Mouse (Mus musculus) embryonic facial prominence, embryonic 15.5 days (tissue): ENCODE measurements at regions not wholly inside any gene's neighbourhood (a gene's known extent, or its start where the extent isn't known, plus 50 kb on each side); places are given as distances from the start of the nearest gene placed in this dataset.

ENCODE experiments used
- ATAC-seq: fragments of 200-750 bp; cut with Nextera tagmentation; 2 replicates; pipeline ENCODE4 v1.8.0; 2017; ENCODE audit warnings: low read depth, moderate TSS enrichment; ENCODE audit not compliant: insufficient number of reproducible peaks, low FRiP score, low TSS enrichment
- H3K27ac ChIP-seq: fragments of 300-500 bp; sonication (generic); replicated peaks from 2 replicates; pipeline ENCODE4 v1.5.1; 2015; ENCODE audit warnings: mild to moderate bottlenecking, inconsistent platforms
- H3K27me3 ChIP-seq: fragments of 300-500 bp; sonication (generic); 2 replicates; pipeline ENCODE4 v1.6.1; 2015; ENCODE audit warnings: inconsistent platforms
- H3K36me3 ChIP-seq: fragments of 300-500 bp; sonication (generic); 2 replicates; pipeline ENCODE4 v1.6.1; 2015; ENCODE audit warnings: mild to moderate bottlenecking, inconsistent platforms
- H3K4me1 ChIP-seq: fragments of 300-500 bp; sonication (generic); 2 replicates; pipeline ENCODE4 v1.6.1; 2015; ENCODE audit warnings: inconsistent platforms
- H3K4me2 ChIP-seq: fragments of 300-500 bp; sonication (generic); replicated peaks from 2 replicates; pipeline ENCODE4 v1.6.1; 2015; ENCODE audit warnings: mild to moderate bottlenecking, inconsistent platforms
- H3K4me3 ChIP-seq: fragments of 300-500 bp; sonication (generic); replicated peaks from 2 replicates; pipeline ENCODE4 v1.5.1; 2015; ENCODE audit warnings: mild to moderate bottlenecking, inconsistent platforms
- H3K9ac ChIP-seq: fragments of 300-500 bp; sonication (generic); 2 replicates; pipeline ENCODE4 v1.6.1; 2015; ENCODE audit warnings: inconsistent platforms
- H3K9me3 ChIP-seq: fragments of 300-500 bp; sonication (generic); replicated peaks from 2 replicates; pipeline ENCODE4 v1.6.1; 2016; ENCODE audit warnings: inconsistent platforms
- WGBS: fragments of 180-500 bp; shearing (Covaris S2); methylation state at CpG from one replicate; pipeline ENCODE4 v1.1.7; 2015; 5-methylcytosine and 5-hydroxymethylcytosine counted together

- H3K4me1 ChIP-seq = peaks cover 13% of the 10 kb centered on the region
- ATAC-seq = peak; percentile 58
- WGBS = 20% methylated on average over 10 of the region's 12 CpGs
- no peak overlapping the region for H3K27ac ChIP-seq
- H3K9me3 ChIP-seq = no peaks in the 10 kb centered on the region
- H3K4me2 ChIP-seq = no peak overlapping the region
- H3K36me3 ChIP-seq = no peaks in the 10 kb centered on the region
- H3K9ac ChIP-seq = no peak overlapping the region
- H3K27me3 ChIP-seq = no peaks in the 10 kb centered on the region
- H3K4me3 ChIP-seq = no peak overlapping the region
These were observed 112.3 kb upstream of the Slc22a22 start for GRCm38 (mm10) chr15:57589404-57590377.

GRCm38 (mm10) chr15:57585411-57585810 lies 108.0 kb upstream of the Slc22a22 start:
- WGBS = 47% methylated on average over 1 of the region's 1 CpGs
- no peak overlapping the region for H3K27ac ChIP-seq
- ATAC-seq = no peak

GRCm38 (mm10) chr15:57584498-57584897 lies 107.1 kb upstream of the Slc22a22 start:
- Histone ChIP-seq H3K4me1 (peaks cover 3% of the 10 kb centered on the region), H3K36me3 (no peaks in the 10 kb centered on the region), H3K4me2 (no peak overlapping the region), H3K4me3 (no peak overlapping the region), H3K9me3 (no peaks in the 10 kb centered on the region), H3K27me3 (no peaks in the 10 kb centered on the region), H3K27ac (no peak overlapping the region), H3K9ac (no peak overlapping the region)
- 90% methylated on average over 11 of the region's 11 CpGs for WGBS
- no peak for ATAC-seq

More at GRCm38 (mm10) chr15:57585411-57585810, 108.0 kb upstream of the Slc22a22 start:
- no peaks in the 10 kb centered on the region for H3K36me3 ChIP-seq
- H3K27me3 ChIP-seq = no peaks in the 10 kb centered on the region
- no peak overlapping the region for H3K4me2 ChIP-seq
- H3K4me3 ChIP-seq = no peak overlapping the region
- H3K9ac ChIP-seq = no peak overlapping the region
- peaks cover 8% of the 10 kb centered on the region for H3K4me1 ChIP-seq
- no peaks in the 10 kb centered on the region for H3K9me3 ChIP-seq

GRCm38 (mm10) chr15:57581266-57581665 lies 103.8 kb upstream of the Slc22a22 start:
- no peaks in the 10 kb centered on the region for H3K36me3 ChIP-seq

DNA sequence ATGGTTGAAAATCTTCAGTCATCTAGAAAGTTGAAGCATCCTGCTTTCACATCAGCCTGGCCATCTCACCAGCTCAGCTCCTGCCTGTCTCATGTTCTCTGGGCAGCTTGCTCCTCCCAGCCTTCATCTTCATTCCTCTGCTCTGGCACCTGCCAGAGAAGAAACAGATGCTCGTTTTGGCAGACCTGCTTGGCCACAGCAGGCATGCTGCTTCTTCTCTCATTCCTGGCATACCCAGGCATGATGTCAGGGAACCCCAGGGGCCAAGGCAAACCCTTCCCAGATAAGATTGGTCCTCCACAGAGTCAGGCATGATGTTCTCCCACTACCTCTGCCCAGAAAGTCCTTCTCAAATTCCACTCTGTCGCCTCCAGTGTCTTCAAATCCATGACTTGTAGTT lies 101.4 kb upstream of the Slc22a22 start:
- no peak for ATAC-seq
- H3K27me3 ChIP-seq = no peaks in the 10 kb centered on the region
- 61% methylated on average over 2 of the region's 2 CpGs for WGBS
- no peak overlapping the region for H3K4me2 ChIP-seq
- H3K36me3 ChIP-seq = no peaks in the 10 kb centered on the region
- H3K27ac ChIP-seq = no peak overlapping the region
- H3K4me1 ChIP-seq = no peaks in the 10 kb centered on the region
- no peak overlapping the region for H3K9ac ChIP-seq
- H3K9me3 ChIP-seq = no peaks in the 10 kb centered on the region
- no peak overlapping the region for H3K4me3 ChIP-seq

More at GRCm38 (mm10) chr15:57581266-57581665, 103.8 kb upstream of the Slc22a22 start:
- H3K9me3 ChIP-seq = no peaks in the 10 kb centered on the region
- no peaks in the 10 kb centered on the region for H3K27me3 ChIP-seq
- no peak overlapping the region for H3K9ac ChIP-seq
- H3K4me1 ChIP-seq = no peaks in the 10 kb centered on the region
- H3K27ac ChIP-seq = no peak overlapping the region
- no peak overlapping the region for H3K4me2 ChIP-seq
- H3K4me3 ChIP-seq = no peak overlapping the region
- ATAC-seq = no peak

DNA sequence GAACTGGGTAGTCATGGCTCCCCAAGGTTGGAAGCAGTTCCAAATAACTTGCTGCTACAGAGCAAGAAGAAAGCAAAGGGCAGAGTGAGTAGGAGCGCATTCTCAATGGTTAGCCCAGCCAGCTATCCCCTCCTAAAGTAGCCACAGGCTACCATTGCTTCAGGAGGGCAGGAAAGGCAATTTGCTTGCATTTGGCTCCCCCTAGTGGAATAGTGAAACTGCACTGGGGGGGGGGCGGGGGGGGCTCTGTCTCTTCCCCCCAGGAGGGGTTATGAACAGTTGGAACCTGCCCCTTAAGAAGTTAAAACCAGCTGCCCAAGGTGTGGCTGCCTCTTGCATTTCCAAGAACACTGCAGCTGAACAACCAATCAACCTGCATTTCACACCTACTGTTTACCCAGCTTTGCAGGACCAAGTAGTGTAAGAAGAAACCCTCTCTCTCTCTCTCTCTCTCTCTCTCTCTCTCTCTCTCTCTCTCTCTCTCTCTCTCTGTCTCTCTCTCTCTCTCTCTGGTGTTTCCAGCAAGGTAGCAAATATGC lies 96.7 kb upstream of the Slc22a22 start:
- no peak for ATAC-seq
- H3K27me3 ChIP-seq = no peaks in the 10 kb centered on the region
- no peak overlapping the region for H3K9ac ChIP-seq
- peaks cover 5% of the 10 kb centered on the region; the same call in 1 of the 2 replicates for H3K4me1 ChIP-seq
- H3K36me3 ChIP-seq = no peaks in the 10 kb centered on the region
- no peak overlapping the region for H3K27ac ChIP-seq
- H3K4me2 ChIP-seq = no peak overlapping the region
- no peaks in the 10 kb centered on the region for H3K9me3 ChIP-seq
- no peak overlapping the region for H3K4me3 ChIP-seq
- WGBS = 42% methylated on average over 2 of the region's 2 CpGs

DNA sequence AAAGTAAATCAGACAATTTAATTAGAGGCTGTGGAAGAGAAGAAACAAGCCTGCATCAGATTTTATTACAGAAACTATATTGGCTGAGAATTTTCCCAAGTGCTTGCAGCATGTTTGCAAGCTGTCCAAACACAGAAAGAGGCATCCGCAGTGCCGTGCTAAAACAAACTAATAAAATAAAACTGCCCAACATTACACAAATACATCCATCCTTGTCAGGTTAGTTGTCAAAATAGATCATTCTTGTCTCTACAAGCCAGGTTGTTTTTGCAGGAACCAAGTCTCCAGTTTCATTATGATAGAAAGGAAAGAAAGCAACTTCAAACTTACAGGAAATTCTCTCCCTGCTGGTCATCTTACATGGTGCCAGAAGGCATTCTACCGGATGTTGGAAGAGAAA lies 95.0 kb upstream of the Slc22a22 start:
- Histone ChIP-seq H3K4me1 (peaks cover 16% of the 10 kb centered on the region; the same call in 1 of the 2 replicates), H3K27ac (no peak overlapping the region)
- 30% methylated on average over 3 of the region's 3 CpGs for WGBS

GRCm38 (mm10) chr15:57568006-57568630 lies 90.7 kb upstream of the Slc22a22 start:
- 19% methylated on average over 5 of the region's 5 CpGs for WGBS
- H3K9ac ChIP-seq = no peak overlapping the region
- ATAC-seq = peak; percentile 85
- H3K27me3 ChIP-seq = no peaks in the 10 kb centered on the region
- peaks cover 17% of the 10 kb centered on the region; the same call in 1 of the 2 replicates for H3K4me1 ChIP-seq
- no peak overlapping the region for H3K4me2 ChIP-seq
- no peaks in the 10 kb centered on the region for H3K36me3 ChIP-seq
- H3K9me3 ChIP-seq = no peaks in the 10 kb centered on the region
- no peak overlapping the region for H3K4me3 ChIP-seq
- H3K27ac ChIP-seq = peak overlapping the region; percentile 44; the same call in 1 of the 2 replicates

More for the DNA sequence above, 95.0 kb upstream of the Slc22a22 start:
- H3K36me3 ChIP-seq = no peaks in the 10 kb centered on the region
- ATAC-seq = no peak
- H3K9me3 ChIP-seq = no peaks in the 10 kb centered on the region
- no peak overlapping the region for H3K9ac ChIP-seq
- H3K27me3 ChIP-seq = no peaks in the 10 kb centered on the region
- H3K4me3 ChIP-seq = no peak overlapping the region
- H3K4me2 ChIP-seq = no peak overlapping the region

- no peaks in the 10 kb centered on the region for H3K27me3 ChIP-seq
- no peak overlapping the region for H3K9ac ChIP-seq
- H3K4me1 ChIP-seq = no peaks in the 10 kb centered on the region
- H3K4me2 ChIP-seq = no peak overlapping the region
- H3K9me3 ChIP-seq = no peaks in the 10 kb centered on the region
- no peak overlapping the region for H3K27ac ChIP-seq
- no peak overlapping the region for H3K4me3 ChIP-seq
- WGBS = 40% methylated on average over 2 of the region's 2 CpGs
- no peak for ATAC-seq
- no peaks in the 10 kb centered on the region for H3K36me3 ChIP-seq
These were observed 69.7 kb upstream of the Slc22a22 start for GRCm38 (mm10) chr15:57547154-57547553.

DNA sequence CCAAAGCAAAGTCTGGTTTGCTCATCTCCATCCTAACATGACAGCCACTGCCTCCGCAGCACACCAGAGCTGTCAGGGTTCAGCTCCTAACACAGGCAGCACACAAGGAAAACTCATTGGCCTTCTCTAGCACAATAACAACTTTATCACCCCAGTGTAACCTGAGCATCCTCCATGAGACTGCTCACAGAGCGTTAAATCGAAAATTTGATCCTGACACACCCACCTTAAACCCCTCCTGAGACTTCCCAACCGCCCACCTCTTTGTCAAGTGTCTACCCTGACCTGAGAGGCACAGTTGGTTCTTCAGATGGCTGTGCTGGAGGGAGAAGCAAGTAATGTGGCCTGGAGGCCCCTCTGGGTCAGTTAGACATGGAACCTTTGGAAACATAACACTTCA lies 67.7 kb upstream of the Slc22a22 start:
- Histone ChIP-seq H3K4me3 (no peak overlapping the region), H3K36me3 (no peaks in the 10 kb centered on the region), H3K27me3 (no peaks in the 10 kb centered on the region), H3K4me1 (no peaks in the 10 kb centered on the region), H3K4me2 (no peak overlapping the region), H3K9me3 (no peaks in the 10 kb centered on the region), H3K27ac (no peak overlapping the region), H3K9ac (no peak overlapping the region)
- ATAC-seq = no peak
- 64% methylated on average over 4 of the region's 4 CpGs for WGBS

DNA sequence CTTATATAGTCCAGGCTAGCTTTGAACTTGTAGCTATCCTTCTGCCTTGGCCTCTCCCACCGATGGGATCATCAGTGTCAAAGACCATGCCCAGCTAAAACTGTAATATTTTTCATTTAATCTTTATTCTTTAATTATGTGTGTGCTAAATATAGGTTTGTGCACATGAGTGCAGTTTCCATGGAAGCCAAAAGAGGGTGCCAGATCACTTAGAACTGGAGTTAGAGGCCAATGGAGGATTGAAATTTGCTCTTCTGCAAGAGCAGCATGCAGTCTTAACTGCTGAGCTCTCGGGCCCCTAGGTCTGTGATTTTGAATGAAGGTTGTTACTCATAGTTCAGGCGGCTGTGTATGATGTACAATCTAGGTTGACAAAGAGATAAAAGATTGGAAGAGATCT lies 66.6 kb upstream of the Slc22a22 start:
- no peaks in the 10 kb centered on the region for H3K36me3 ChIP-seq
- no peaks in the 10 kb centered on the region for H3K9me3 ChIP-seq
- ATAC-seq = no peak
- no peaks in the 10 kb centered on the region for H3K4me1 ChIP-seq
- H3K4me2 ChIP-seq = no peak overlapping the region
- no peaks in the 10 kb centered on the region for H3K27me3 ChIP-seq
- H3K27ac ChIP-seq = no peak overlapping the region
- H3K9ac ChIP-seq = no peak overlapping the region
- WGBS = 75% methylated on average over 3 of the region's 3 CpGs
- no peak overlapping the region for H3K4me3 ChIP-seq
